Comparison of ENCODE assay signal across 1 mouse cellular context in the genomic region with DNA sequence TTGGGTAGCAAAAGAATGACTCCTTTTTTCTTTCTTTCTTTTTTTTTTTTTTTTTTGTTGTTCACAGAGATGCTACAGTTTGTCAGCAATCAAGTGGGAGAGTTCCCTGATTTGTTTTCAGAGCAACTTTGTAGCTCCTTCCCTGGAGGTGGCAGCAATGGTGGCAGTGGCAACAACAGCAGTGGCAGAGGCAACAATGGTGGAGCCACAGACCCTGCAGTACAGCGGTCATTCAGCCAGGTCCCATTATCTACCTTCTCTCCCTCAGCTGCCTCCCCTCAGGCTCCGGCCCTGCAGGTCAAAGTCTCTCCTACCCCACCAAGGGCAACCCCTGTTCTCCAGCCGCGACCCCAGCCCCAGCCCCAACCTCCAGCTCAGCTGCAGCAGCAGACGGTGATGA.
TF ChIP-seq lines count a peak whose summit lies in the region.

No protein-coding gene starts in this region.

TF ChIP-seq in CH12.LX, 34 proteins besides CTCF, POLR2A, EP300 and RAD21:
- TF ChIP-seq ZKSCAN1 (IDR thresholded peaks at IDR 0.05; ENCODE audit: borderline replicate concordance, low read depth, low read length) (no peak), CHD2 (IDR thresholded peaks at IDR 0.05; ENCODE audit: low read length) (no peak), NELFE (IDR thresholded peaks at IDR 0.05; ENCODE audit: low read depth, low read length) (no peak), MAZ (IDR thresholded peaks at IDR 0.05; ENCODE audit: low read depth, low read length) (no peak), KAT2A (IDR thresholded peaks at IDR 0.05; ENCODE audit: insufficient replicate concordance, low read length) (no peak), PAX5 (IDR thresholded peaks at IDR 0.05; ENCODE audit: low read length) (no peak), ETS1 (conservative IDR thresholded peaks at IDR 0.05; ENCODE audit: low read depth, low read length) (no peak), MAFK (IDR thresholded peaks at IDR 0.05; ENCODE audit: insufficient replicate concordance, low read length) (no peak), HCFC1 (IDR thresholded peaks at IDR 0.05; ENCODE audit: low read depth, low read length) (no peak), MXI1 (IDR thresholded peaks at IDR 0.05; ENCODE audit: low read depth, low read length) (no peak)
